Mouse (Mus musculus): Measurements from ENCODE around the gene Plpp2. TPM values are rescaled to one million over a fixed set of nuclear protein-coding genes. Genes with fewer than 3 reads are reported as not detected.

The Plpp2 gene
- 1 to 10 TPM in 1 of 4 experiments, under 1 TPM in 3; 0.29 to 1.3 (median 0.50) TPM for total RNA-seq (2022)

GRCm38 (mm10) chr10:79533126-79533911, at the start of gene Plpp2:
Plpp2 (minus strand) TSS chr10:79533796.
- DNase-seq (ENCODE audit: low spot score in 2 of 2) = peak in 1 of 2 experiments; percentile 38

DNA sequence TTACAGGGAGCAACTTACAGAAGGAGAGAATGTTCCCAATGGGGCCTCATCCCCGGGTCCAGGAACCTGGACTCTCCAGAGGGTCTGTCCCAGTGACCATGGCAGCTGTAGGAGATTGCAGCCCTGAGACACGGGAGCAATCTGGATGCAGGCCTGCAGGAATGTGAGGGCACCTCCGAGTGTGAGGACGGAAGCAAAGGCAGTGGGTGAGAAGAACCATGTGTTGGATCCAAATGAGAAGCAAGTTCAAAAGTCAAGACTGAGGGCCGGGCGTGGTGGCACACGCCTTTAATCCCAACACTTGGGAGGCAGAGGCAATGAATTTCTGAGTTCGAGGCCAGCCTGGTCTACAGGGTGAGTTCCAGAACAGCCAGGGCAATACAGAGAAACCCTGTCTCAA, 47.9 kb upstream of the Plpp2 start:
- no peak for DNase-seq (ENCODE audit: low spot score in 2 of 2)

- no peak for DNase-seq (ENCODE audit: low spot score in 2 of 2)
These were observed 47.2 kb upstream of the Plpp2 start for GRCm38 (mm10) chr10:79580811-79581210.

- no peak for DNase-seq (ENCODE audit: low spot score in 2 of 2)
These were observed 46.8 kb upstream of the Plpp2 start for GRCm38 (mm10) chr10:79580356-79580755.

GRCm38 (mm10) chr10:79579781-79580180, 46.2 kb upstream of the Plpp2 start:
- no peak for DNase-seq (ENCODE audit: low spot score in 2 of 2)

- no peak for DNase-seq (ENCODE audit: low spot score in 2 of 2)
These were observed 45.3 kb upstream of the Plpp2 start for GRCm38 (mm10) chr10:79578891-79579290.

DNA sequence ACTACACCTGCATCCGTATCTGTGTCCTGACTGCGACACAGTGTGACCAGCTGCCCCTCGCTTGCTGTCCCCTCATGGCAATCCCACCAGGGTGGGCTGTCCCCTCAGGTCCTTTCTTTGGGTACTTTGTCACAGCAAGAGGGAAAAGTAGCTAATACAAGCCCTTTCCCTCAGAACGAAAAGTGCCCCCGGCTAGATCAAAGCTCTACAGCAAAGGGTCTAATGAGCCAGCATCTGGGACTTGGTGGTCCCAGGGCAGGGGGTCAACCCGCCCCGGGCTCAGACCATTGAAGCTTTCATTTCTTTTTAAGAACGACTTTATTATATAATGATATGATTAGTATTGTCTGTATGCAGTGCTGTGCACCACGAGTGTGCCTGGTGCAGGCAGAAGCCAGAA, 44.7 kb upstream of the Plpp2 start:
- DNase-seq (ENCODE audit: low spot score in 2 of 2) = no peak

DNA sequence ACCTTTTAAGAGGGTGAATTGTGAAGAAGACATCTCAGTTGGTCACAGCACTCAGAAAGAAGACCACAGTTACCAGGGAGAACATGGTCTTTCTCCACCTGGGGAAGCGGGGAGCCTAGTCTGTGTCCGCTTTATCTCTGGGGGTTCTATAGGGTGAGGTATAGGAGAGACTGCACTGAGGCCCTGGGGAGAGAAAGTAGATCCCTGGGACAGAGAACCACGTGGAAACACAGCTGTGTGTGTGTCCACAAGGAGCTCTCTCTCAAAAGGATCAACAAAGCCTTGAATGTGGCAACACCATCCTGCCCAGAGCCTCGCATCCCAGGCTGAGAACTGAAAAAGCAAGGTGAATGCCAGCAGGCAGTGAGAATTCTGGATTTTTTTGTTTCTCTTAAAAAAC, 43.8 kb upstream of the Plpp2 start:
- DNase-seq (ENCODE audit: low spot score in 2 of 2) = no peak

GRCm38 (mm10) chr10:79575754-79576153, 42.2 kb upstream of the Plpp2 start:
- no peak for DNase-seq (ENCODE audit: low spot score in 2 of 2)

GRCm38 (mm10) chr10:79574796-79575195, 41.2 kb upstream of the Plpp2 start:
- DNase-seq (ENCODE audit: low spot score in 2 of 2) = no peak

GRCm38 (mm10) chr10:79574350-79574749, 40.8 kb upstream of the Plpp2 start:
- no peak for DNase-seq (ENCODE audit: low spot score in 2 of 2)

- DNase-seq (ENCODE audit: low spot score in 2 of 2) = no peak
These were observed 40.0 kb upstream of the Plpp2 start for GRCm38 (mm10) chr10:79573611-79574010.

- DNase-seq (ENCODE audit: low spot score in 2 of 2) = no peak
These were observed 37.7 kb upstream of the Plpp2 start for GRCm38 (mm10) chr10:79571314-79571713.

DNA sequence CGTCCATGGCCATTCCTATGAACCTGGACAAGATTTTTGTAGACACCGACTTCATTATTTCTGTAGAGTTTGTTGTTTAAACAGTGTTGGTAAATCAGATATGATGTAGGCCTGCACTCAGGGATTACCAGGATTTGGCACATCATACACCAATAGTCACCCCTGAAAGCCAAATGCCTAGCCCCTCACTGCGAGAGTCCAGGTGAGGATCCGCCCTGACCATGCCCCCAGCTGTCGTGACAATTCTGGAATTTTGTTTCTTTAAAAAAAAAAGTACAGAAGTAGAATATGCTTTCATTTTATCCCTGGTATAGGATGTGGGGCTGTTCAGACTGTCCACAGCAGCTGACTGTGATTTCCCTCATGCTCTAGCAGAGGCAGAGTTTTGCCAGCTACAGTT, 36.3 kb upstream of the Plpp2 start:
- DNase-seq (ENCODE audit: low spot score in 2 of 2) = no peak

GRCm38 (mm10) chr10:79559716-79560115, 26.1 kb upstream of the Plpp2 start:
- no peak for DNase-seq (ENCODE audit: low spot score in 2 of 2)

DNA sequence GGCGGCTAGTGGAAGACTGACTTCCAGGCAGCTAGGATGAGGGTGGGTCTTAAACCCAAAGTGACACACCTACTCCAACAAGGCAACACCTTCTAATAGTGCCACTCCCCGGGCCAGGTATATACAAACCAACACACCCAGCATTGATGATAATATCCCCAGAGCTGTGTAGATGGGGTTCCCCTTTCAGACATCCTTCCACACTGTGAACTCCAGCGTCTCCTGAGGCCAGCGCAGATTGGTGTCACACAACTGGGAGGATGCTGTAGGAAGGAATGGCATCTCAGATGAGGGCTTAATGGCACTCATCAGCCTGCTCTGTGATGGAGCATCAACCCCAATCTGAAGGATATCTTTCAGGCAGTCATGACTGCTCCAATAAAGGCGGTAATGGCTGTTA, 23.9 kb upstream of the Plpp2 start:
- DNase-seq (ENCODE audit: low spot score in 2 of 2) = no peak

DNA sequence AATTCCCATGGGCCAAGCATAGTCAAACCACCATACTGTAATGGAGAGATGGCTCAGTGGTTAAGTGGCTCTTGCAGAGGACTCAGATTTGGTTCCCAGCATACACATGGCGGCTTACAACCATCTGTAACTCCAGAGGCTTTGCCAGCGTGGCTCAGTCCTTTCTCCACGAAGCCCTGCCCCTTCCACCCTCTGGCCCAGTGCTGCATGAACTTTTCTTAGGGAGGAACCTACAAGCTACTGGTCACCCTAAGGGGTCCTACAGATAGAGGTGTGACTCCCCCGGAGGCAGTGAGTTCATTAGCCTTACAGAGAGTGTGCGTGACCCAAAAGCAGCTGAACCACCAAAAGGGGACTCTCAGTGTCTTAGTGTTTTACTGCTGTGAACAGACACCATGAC, 23.4 kb upstream of the Plpp2 start:
- DNase-seq (ENCODE audit: low spot score in 2 of 2) = no peak

DNA sequence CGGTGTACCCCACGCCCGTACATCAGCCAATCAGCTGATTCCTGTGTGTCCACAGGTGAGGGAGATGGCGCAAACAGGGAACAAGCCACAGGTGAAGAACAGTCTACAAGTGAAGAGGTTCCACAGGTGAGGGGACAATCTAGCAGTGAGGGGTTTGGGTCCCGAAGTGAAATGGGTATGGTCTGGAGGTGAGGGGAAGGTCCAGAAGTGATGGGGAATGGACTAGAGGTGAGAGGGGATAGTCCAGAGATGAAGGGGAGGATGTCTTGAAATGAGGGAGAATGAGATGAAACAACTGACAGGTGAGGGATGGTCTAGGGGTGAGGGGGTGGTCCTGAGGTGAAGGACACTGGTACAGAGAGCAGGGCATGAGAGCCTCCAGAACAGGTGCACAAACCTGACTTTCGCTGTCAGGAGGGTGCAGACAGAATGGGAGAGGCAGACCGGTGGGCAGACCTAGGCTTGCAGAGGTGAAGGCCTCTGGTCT, 21.7 kb upstream of the Plpp2 start:
- no peak for DNase-seq (ENCODE audit: low spot score in 2 of 2)

GRCm38 (mm10) chr10:79554330-79555237, 21.0 kb upstream of the Plpp2 start, which contains the start of gene Mier2:
Mier2 (minus strand) TSS chr10:79555199.
- peak; percentile 45 to 58 for DNase-seq (ENCODE audit: low spot score in 2 of 2)

- DNase-seq (ENCODE audit: low spot score in 2 of 2) = no peak
These were observed 20.1 kb upstream of the Plpp2 start for GRCm38 (mm10) chr10:79553691-79554090.

DNA sequence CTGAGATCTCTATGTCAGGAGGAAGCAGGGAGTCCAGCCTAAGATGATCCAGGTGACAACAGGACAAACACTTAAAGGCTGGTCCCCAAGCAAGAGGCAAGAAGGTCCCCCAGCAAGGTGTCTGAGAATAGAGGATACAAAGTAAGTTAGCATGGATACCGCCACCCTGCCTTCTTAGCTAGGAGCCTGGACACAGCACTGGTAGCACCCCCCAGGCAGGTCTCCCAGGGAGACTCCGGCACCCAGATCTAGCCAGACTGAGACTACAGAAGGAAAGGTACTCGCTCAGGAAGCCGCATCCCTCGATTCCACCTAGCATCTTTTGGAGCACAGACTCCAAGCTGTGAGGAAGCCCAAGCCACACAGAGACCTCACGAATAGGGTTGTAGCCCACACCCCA, 19.6 kb upstream of the Plpp2 start:
- no peak for DNase-seq (ENCODE audit: low spot score in 2 of 2)

GRCm38 (mm10) chr10:79552531-79552930, 18.9 kb upstream of the Plpp2 start:
- DNase-seq (ENCODE audit: low spot score in 2 of 2) = no peak
